In genomic region chr1:16837111-16837510, GRCm38 (mm10) we compare ENCODE assay signal across 23 mouse cellular contexts.
DNase-seq lines count a peak whose midpoint lies in the region; ATAC-seq and TF ChIP-seq lines count a peak whose summit lies in the region.
"Had no signal": no experiment of that assay in that cellular context is flagged by ENCODE, and none has a peak within 500 bp of the region (broad histone marks: within the 10 kb centered on the region; RNA-seq: fewer than 3 reads in every experiment).

No protein-coding gene starts in this region.

- H3K27me3 ChIP-seq in MEL (ENCODE audit: control insufficient read depth in 1 of 2, insufficient read depth in 2 of 2, low read length in 2 of 2) = no peaks in the 10 kb centered on the region
- H3K27me3 ChIP-seq in heart, embryonic 10.5 days (ENCODE audit: insufficient read depth, poor library complexity, severe bottlenecking) = no peaks in the 10 kb centered on the region
- H3K27me3 ChIP-seq: CH12.LX, Patski had no signal

- peak; percentile 41 for DNase-seq in MEL (ENCODE audit: low read depth, low spot score)
- peak; percentile 15 for DNase-seq in MEL-GATA-1-ER (ENCODE audit: extremely low read depth, low read depth)
- no peak for DNase-seq in right cerebral cortex, adult 2 months (ENCODE audit: low spot score in 2 of 2)
- DNase-seq in heart, embryonic 10.5 days (ENCODE audit: low spot score) = no peak
- DNase-seq in kidney, postnatal 36 days = no peak
- DNase-seq: adrenal gland, adult 2 months; adrenal gland, adult 8-10 months; adrenal gland, postnatal 10 days; adrenal gland, postnatal 14 days; adrenal gland, postnatal 25 days; adrenal gland, postnatal 36 days; B cell, adult 2 months; cerebellum, adult 11 months; cerebellum, adult 11-12 months; cerebellum, adult 18-20 months; cerebellum, adult 2 months; cerebellum, adult 8-10 months had no signal

- TF ChIP-seq EP300 in MEL (IDR thresholded peaks at IDR 0.05; ENCODE audit: low read depth in 1 of 2, low read length in 2 of 2) = peak; percentile 77 to 78

- no peak overlapping the region for H3K4me3 ChIP-seq in MEL (ENCODE audit: control insufficient read depth in 1 of 2, insufficient read depth in 1 of 2, low read depth in 2 of 2, low read length in 2 of 2)
- no peak overlapping the region for H3K4me3 ChIP-seq in heart, embryonic 10.5 days

- H3K36me3 ChIP-seq in MEL (ENCODE audit: control insufficient read depth in 1 of 2, insufficient read depth in 2 of 2, low read length in 2 of 2) = no peaks in the 10 kb centered on the region
- H3K36me3 ChIP-seq in heart, embryonic 10.5 days = no peaks in the 10 kb centered on the region
- H3K36me3 ChIP-seq: G1E had no signal

- TF ChIP-seq CTCF in MEL (IDR thresholded peaks at IDR 0.05 in 2 of 3, conservative IDR thresholded peaks at IDR 0.05 in 1 of 3; ENCODE audit: control insufficient read depth in 1 of 3, insufficient read depth in 1 of 3, low read depth in 2 of 3, low read length in 3 of 3, poor library complexity in 1 of 3, severe bottlenecking in 1 of 3) = no peak

- TF ChIP-seq POLR2A in MEL (IDR thresholded peaks at IDR 0.05; ENCODE audit: control insufficient read depth in 1 of 2, insufficient read depth in 1 of 2, low read depth in 1 of 2, low read length in 2 of 2, poor library complexity in 1 of 2) = no peak

- no peaks in the 10 kb centered on the region for H3K4me1 ChIP-seq in MEL (ENCODE audit: control insufficient read depth in 1 of 2, insufficient read depth in 2 of 2, low read length in 2 of 2)
- no peaks in the 10 kb centered on the region for H3K4me1 ChIP-seq in heart, embryonic 10.5 days

- no peak overlapping the region for H3K27ac ChIP-seq in MEL (ENCODE audit: control insufficient read depth, low read depth, low read length)
- H3K27ac ChIP-seq in heart, embryonic 10.5 days = no peak overlapping the region

- H3K9ac ChIP-seq in MEL (ENCODE audit: control insufficient read depth, low read depth, low read length, poor library complexity, severe bottlenecking) = no peak overlapping the region

- ATAC-seq in megakaryocyte-erythroid progenitor cell, adult 5-6 weeks (replicated peaks; ENCODE audit: low FRiP score, low TSS enrichment, poor library complexity, severe bottlenecking) = 0 out of 2 replicates have a peak, but pooled peaks have one; percentile 47
- ATAC-seq: activated CD4-positive, CD25-positive, alpha-beta regulatory T cell, adult 4 months; CD4-positive, CD25-positive, alpha-beta regulatory T cell, adult 4 months; Patski had no signal

- TF ChIP-seq RAD21 in MEL (IDR thresholded peaks at IDR 0.05; ENCODE audit: low read depth, low read length) = no peak

- no peaks in the 10 kb centered on the region; the same call in 1 of the 2 replicates for H3K9me3 ChIP-seq in MEL (replicated peaks; ENCODE audit: insufficient read depth, low read length)
- no peaks in the 10 kb centered on the region for H3K9me3 ChIP-seq in heart, embryonic 10.5 days

- H3K79me2 ChIP-seq in MEL (ENCODE audit: control insufficient read depth, insufficient read depth, low read length, poor library complexity) = no peaks in the 10 kb centered on the region

TF ChIP-seq in MEL, 35 proteins besides CTCF, POLR2A, EP300 and RAD21:
- TF ChIP-seq TCF12 (IDR thresholded peaks at IDR 0.05; ENCODE audit: low read depth, low read length) = peak; percentile 86
- no peak for TF ChIP-seq GABPA (IDR thresholded peaks at IDR 0.05; ENCODE audit: low read depth, low read length)
- peak; percentile 71 for TF ChIP-seq GATA1 (IDR thresholded peaks at IDR 0.05; ENCODE audit: low read depth, low read length)
- TF ChIP-seq MYC (IDR thresholded peaks at IDR 0.05; ENCODE audit: low read depth, low read length) = no peak
- no peak for TF ChIP-seq MAZ (IDR thresholded peaks at IDR 0.05; ENCODE audit: low read depth, low read length)
- TF ChIP-seq NRF1 (IDR thresholded peaks at IDR 0.05; ENCODE audit: insufficient read depth, low read depth, low read length, poor library complexity, severe bottlenecking) = no peak
- TF ChIP-seq MAX (IDR thresholded peaks at IDR 0.05; ENCODE audit: low read length) = no peak
- no peak for TF ChIP-seq E2F4 (IDR thresholded peaks at IDR 0.05; ENCODE audit: borderline replicate concordance, low read depth, low read length)
- TF ChIP-seq JUND (IDR thresholded peaks at IDR 0.05; ENCODE audit: low read depth, low read length) = no peak
- TF ChIP-seq BHLHE40 (IDR thresholded peaks at IDR 0.05; ENCODE audit: borderline replicate concordance, low read depth, low read length) = no peak
- TF ChIP-seq USF1 (IDR thresholded peaks at IDR 0.05; ENCODE audit: low read depth, low read length) = no peak
- TF ChIP-seq KAT2A (conservative IDR thresholded peaks at IDR 0.05; ENCODE audit: low read depth, low read length) = no peak
- no peak for TF ChIP-seq NELFE (IDR thresholded peaks at IDR 0.05; ENCODE audit: low read depth, low read length)
- TF ChIP-seq CHD1 (IDR thresholded peaks at IDR 0.05; ENCODE audit: low read depth, low read length) = no peak
- no peak for TF ChIP-seq SMC3 (IDR thresholded peaks at IDR 0.05; ENCODE audit: low read depth, low read length)
- TF ChIP-seq RCOR1 (IDR thresholded peaks at IDR 0.05; ENCODE audit: low read depth, low read length) = peak; percentile 37; the same call in 1 of the 2 replicates
- TF ChIP-seq ZNF384 (IDR thresholded peaks at IDR 0.05; ENCODE audit: low read depth, low read length) = 0 out of 2 replicates have a peak, but pooled peaks have one; percentile 38
- TF ChIP-seq UBTF (IDR thresholded peaks at IDR 0.05; ENCODE audit: borderline replicate concordance, insufficient read depth, low read depth, low read length) = no peak
- no peak for TF ChIP-seq SIN3A (IDR thresholded peaks at IDR 0.05; ENCODE audit: low read length)
- no peak for TF ChIP-seq CHD2 (IDR thresholded peaks at IDR 0.05; ENCODE audit: low read length)
- TF ChIP-seq ETS1 (IDR thresholded peaks at IDR 0.05; ENCODE audit: low read depth, low read length) = peak; percentile 69
- no peak for TF ChIP-seq ZC3H11A (IDR thresholded peaks at IDR 0.05; ENCODE audit: low read depth, low read length)
- no peak for TF ChIP-seq MAFK (IDR thresholded peaks at IDR 0.05; ENCODE audit: borderline replicate concordance, low read depth, low read length)
- no peak for TF ChIP-seq MEF2A (IDR thresholded peaks at IDR 0.05; ENCODE audit: extremely low read depth, insufficient replicate concordance, low read depth, low read length, poor library complexity, severe bottlenecking)
- TF ChIP-seq ZKSCAN1 (IDR thresholded peaks at IDR 0.05; ENCODE audit: low read depth, low read length) = no peak
- no peak for TF ChIP-seq POLR2AphosphoS5 (IDR thresholded peaks at IDR 0.05; ENCODE audit: borderline replicate concordance, low read depth, low read length)
- TF ChIP-seq ZMIZ1 (IDR thresholded peaks at IDR 0.05; ENCODE audit: low read depth, low read length) = no peak
- TF ChIP-seq POLR2AphosphoS2 (IDR thresholded peaks at IDR 0.05; ENCODE audit: low read length) = no peak
- peak; percentile 38 for TF ChIP-seq TAL1 (IDR thresholded peaks at IDR 0.05; ENCODE audit: low read length)
- no peak for TF ChIP-seq MXI1 (IDR thresholded peaks at IDR 0.05; ENCODE audit: low read depth, low read length)
- no peak for TF ChIP-seq MYB (IDR thresholded peaks at IDR 0.05; ENCODE audit: low read depth, low read length)
- no peak for TF ChIP-seq ELF1 (IDR thresholded peaks at IDR 0.05; ENCODE audit: low read depth, low read length)
- TF ChIP-seq USF2 (IDR thresholded peaks at IDR 0.05; ENCODE audit: borderline replicate concordance in 1 of 2, insufficient read depth in 1 of 2, low read depth in 1 of 2, low read length in 2 of 2) = no peak
- no peak for TF ChIP-seq TBP (IDR thresholded peaks at IDR 0.05; ENCODE audit: low read depth, low read length)
- TF ChIP-seq HCFC1 (IDR thresholded peaks at IDR 0.05; ENCODE audit: low read depth, low read length) = no peak

Comparison
In these comparisons a context has a peak if more than half of its experiments do, and no peak if none do; other contexts are left out.
1. DNase-seq: peak in MEL (single experiment) and MEL-GATA-1-ER (single experiment); none in right cerebral cortex, adult 2 months (0 of 2), heart, embryonic 10.5 days (single experiment) and kidney, postnatal 36 days (0 of 2).